Mouse (Mus musculus) brain, embryonic 14.5 days (tissue): ENCODE measurements around the gene Ppa2. TPM values are rescaled to one million over a fixed set of nuclear protein-coding genes. Genes with fewer than 3 reads are reported as not detected.

Experiments
- DNase-seq: peaks from one replicate; pipeline ENCODE4 v3.0.0-alpha.2; 2011; ENCODE audit warnings: low read depth
- CTCF ChIP-seq: fragments of 200-500 bp; IDR thresholded peaks from 2 replicates; pipeline ENCODE4 v1.5.1; 2012; ENCODE audit warnings: inconsistent platforms, mild to moderate bottlenecking, moderate library complexity, borderline replicate concordance; ENCODE audit not compliant: insufficient read depth, insufficient read length; ENCODE audit errors: extremely low read depth
- POLR2A ChIP-seq: fragments of 200-500 bp; IDR thresholded peaks from 2 replicates; pipeline ENCODE4 v1.6.1; 2012; ENCODE audit warnings: mild to moderate bottlenecking, inconsistent platforms, borderline replicate concordance; ENCODE audit not compliant: poor library complexity, insufficient read depth, insufficient read length, severe bottlenecking; ENCODE audit errors: extremely low read depth
- polyA plus RNA-seq: library from polyadenylated mRNA; depleted of rRNA; stranded (reverse); fragments of >200 nt; gene quantifications from 2 replicates; pipeline ENCODE4 v1.2.3, GENCODE M21; 2012

Gene Ppa2
- polyA plus RNA-seq, 1 experiment = 41.8 TPM

GRCm38 (mm10) chr3:133333267-133334170, 23.6 kb downstream of the Ppa2 start:
- DNase-seq = no peak
- TF ChIP-seq CTCF (no peak), POLR2A (no peak)

- DNase-seq = no peak
- no peak for TF ChIP-seq CTCF
- no peak for TF ChIP-seq POLR2A
Measured at GRCm38 (mm10) chr3:133334691-133335090, 24.8 kb downstream of the Ppa2 start.

DNA sequence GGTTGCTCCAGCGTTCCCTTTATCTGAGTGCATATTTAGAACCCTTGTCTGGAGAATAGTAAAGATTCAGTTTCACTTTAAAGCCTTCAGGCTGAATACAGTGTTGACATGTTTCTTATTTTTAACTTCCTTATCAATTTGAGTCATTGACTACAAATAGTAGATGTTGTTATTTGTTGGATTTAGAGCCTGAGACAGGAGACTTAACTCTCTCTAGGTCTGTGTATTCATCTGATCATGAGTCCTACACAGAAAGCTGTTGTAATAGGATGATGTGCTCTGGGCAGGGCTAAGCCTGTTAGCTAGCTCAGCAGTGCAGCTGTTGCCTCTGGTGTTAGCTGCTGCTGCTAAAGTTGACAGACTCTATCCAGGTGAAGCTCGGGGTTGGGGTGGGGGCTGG, 25.3 kb downstream of the Ppa2 start:
- DNase-seq = no peak
- TF ChIP-seq POLR2A (no peak), CTCF (no peak)

GRCm38 (mm10) chr3:133336400-133336799, 26.5 kb downstream of the Ppa2 start:
- TF ChIP-seq POLR2A (no peak), CTCF (no peak)
- no peak for DNase-seq

DNA sequence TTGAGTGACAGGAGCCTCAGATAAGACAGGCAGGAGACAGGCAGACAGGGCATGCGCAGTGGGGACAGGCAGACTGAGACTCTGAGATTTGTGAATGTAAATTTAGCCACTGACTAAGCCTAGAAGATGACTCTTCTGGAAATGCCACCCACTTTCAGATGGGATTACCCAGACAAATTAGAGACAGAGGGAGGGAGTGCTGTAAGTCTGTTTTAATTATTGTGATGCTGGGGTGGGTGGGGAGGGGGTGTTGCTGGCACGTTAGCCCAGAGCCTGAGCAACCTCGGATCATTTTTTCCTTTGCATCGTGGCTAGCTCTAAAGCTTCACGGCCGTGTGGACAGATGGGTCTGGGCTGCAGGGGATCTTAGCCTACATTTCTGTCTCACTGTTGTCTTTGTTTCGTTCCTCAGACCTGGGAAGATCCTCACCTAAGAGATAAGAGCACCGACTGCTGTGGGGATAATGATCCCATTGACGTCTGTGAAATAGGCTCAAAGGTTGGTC, 29.0 kb downstream of the Ppa2 start:
- TF ChIP-seq POLR2A (no peak), CTCF (no peak)
- DNase-seq = peak; percentile 56

DNA sequence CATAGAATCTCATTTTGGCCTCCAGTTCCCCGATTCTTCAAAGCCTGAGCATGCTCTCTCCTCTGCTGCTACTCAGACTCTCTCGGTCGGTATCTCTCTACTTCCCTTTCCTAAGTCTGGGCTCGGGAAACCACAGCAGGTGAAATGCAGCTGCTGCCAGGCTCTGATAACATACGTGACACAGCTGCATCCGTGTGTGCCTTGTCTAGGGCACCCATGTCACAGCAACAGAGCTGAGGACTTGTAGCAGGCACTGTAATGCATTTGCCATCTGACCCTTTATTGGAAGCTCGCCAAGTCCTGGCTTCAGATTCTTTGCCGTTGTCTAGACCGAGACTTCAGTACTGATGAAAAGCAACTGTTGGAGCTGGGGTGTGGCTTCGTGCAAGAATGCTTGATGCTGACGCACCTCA, 29.5 kb downstream of the Ppa2 start:
- TF ChIP-seq POLR2A (no peak), CTCF (no peak)
- peak; percentile 79 for DNase-seq

DNA sequence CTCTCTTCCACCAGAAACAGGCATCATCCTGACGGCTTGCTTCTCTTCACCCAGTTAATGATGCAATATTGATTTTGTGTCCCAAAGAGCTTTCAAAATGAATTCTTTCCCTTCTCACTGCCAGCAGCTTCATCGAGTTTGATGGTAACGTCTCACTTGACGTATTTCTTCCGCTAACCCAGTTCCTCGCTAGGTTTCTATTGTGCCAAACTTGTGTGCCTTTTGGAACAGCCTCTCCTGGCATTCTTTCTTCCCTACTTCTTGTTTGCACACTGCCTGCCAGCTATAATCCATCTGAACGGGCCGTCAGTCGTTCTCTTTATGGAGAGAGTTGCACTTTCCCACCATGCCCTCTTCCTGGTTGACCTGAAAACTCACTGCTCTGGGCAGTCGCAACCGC, 31.2 kb downstream of the Ppa2 start:
- DNase-seq = no peak
- TF ChIP-seq CTCF (no peak), POLR2A (no peak)

- no peak for TF ChIP-seq POLR2A
- no peak for DNase-seq
Measured at GRCm38 (mm10) chr3:133347535-133347934, 37.6 kb downstream of the Ppa2 start.

GRCm38 (mm10) chr3:133348847-133349246, 38.9 kb downstream of the Ppa2 start:
- no peak for DNase-seq
- no peak for TF ChIP-seq POLR2A
- TF ChIP-seq CTCF = no peak

- TF ChIP-seq CTCF (no peak), POLR2A (no peak)
- DNase-seq = no peak
Measured at GRCm38 (mm10) chr3:133357426-133357974, 47.6 kb downstream of the Ppa2 start.

DNA sequence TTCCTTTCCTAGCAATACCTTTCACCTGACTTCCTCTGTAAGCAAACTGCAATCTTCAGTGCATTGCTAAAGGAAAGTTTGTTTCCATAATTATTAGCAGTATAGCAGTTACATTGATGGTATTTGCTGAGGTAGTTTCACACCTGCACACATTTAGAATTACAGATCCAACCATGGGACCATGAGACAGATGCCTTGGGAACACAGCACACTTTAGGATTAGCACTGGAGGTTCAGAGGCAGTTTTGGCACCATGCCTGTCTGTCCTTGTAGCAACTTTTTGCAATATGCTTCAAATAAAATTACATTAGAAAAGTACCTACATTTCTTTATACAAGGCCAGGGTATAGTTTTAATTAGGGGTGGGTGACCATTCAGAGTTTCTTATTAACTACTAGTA, 48.1 kb downstream of the Ppa2 start:
- no peak for DNase-seq
- TF ChIP-seq CTCF = no peak
- no peak for TF ChIP-seq POLR2A

DNA sequence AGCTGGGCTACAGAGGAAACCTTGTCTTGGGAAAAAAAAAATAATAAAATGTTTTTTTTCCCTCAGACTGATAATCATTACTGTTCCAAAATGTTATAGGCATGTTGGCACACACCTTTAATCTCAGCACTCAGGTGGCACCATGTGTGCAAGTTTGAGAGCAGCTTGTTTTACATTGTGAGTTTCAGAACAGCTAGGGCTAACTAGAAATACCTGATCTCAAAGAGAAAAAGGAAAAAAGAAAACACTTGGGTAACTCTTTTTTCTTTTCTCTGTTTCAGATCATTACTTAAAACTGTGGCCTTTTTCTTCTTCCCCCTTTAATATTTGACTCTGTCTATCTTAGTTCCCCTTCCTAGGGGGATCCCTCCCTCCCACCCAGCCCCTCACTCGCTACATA, 51.5 kb downstream of the Ppa2 start:
- no peak for TF ChIP-seq CTCF
- TF ChIP-seq POLR2A = no peak
- no peak for DNase-seq
